Mouse (Mus musculus) heart, embryonic 11.5 days (tissue): Measurements from ENCODE around the gene Ccdc137. TPM values are rescaled to one million over a fixed set of nuclear protein-coding genes. Genes with fewer than 3 reads are reported as not detected.

ENCODE experiments used
- ATAC-seq: fragments of 200-750 bp; cut with Nextera tagmentation; replicated peaks from 2 replicates; pipeline ENCODE4 v1.8.0; 2017; ENCODE audit warnings: moderate library complexity; ENCODE audit not compliant: insufficient number of reproducible peaks, low FRiP score, low TSS enrichment
- H3K27ac ChIP-seq: fragments of 300-500 bp; sonication (generic); 2 replicates; pipeline ENCODE4 v1.5.1; 2014; ENCODE audit warnings: mild to moderate bottlenecking, low read depth, low read length
- H3K27me3 ChIP-seq: fragments of 300-500 bp; sonication (generic); 2 replicates; pipeline ENCODE4 v1.6.1; 2014; ENCODE audit warnings: mild to moderate bottlenecking, low read length, mixed read lengths; ENCODE audit not compliant: control insufficient read depth, insufficient read depth
- H3K36me3 ChIP-seq: fragments of 300-500 bp; sonication (generic); 2 replicates; pipeline ENCODE4 v1.6.1; 2014; ENCODE audit warnings: mild to moderate bottlenecking, low read length, moderate library complexity, mixed read lengths; ENCODE audit not compliant: control insufficient read depth, insufficient read depth
- H3K4me1 ChIP-seq: fragments of 300-500 bp; sonication (generic); 2 replicates; pipeline ENCODE4 v1.6.1; 2014; ENCODE audit warnings: low read length; ENCODE audit not compliant: control insufficient read depth, insufficient read depth
- H3K4me2 ChIP-seq: fragments of 300-500 bp; sonication (generic); 2 replicates; pipeline ENCODE4 v1.6.1; 2014; ENCODE audit warnings: mild to moderate bottlenecking, moderate library complexity
- H3K4me3 ChIP-seq: fragments of 300-500 bp; sonication (generic); 2 replicates; pipeline ENCODE4 v1.5.1; 2014; ENCODE audit warnings: low read depth, low read length
- H3K9ac ChIP-seq: fragments of 300-500 bp; sonication (generic); 2 replicates; pipeline ENCODE4 v1.6.1; 2014; ENCODE audit warnings: mild to moderate bottlenecking, low read depth, low read length, moderate library complexity
- H3K9me3 ChIP-seq: fragments of 300-500 bp; sonication (generic); replicated peaks from 2 replicates; pipeline ENCODE4 v1.6.1; 2016; ENCODE audit warnings: low read length; ENCODE audit not compliant: control insufficient read depth
- WGBS: fragments of 180-500 bp; shearing (Covaris S2); extraction: QIAGEN DNeasy Blood & Tissue Kit; methylation state at CpG from one replicate; pipeline ENCODE4 v1.1.7; 2014; ENCODE audit not compliant: insufficient replicate concordance; 5-methylcytosine and 5-hydroxymethylcytosine counted together
- polyA plus RNA-seq: library from polyadenylated mRNA; unstranded; fragments of >200 nt; fragmentation: Nextera tagmentation; extraction: Ambion mirVana; gene quantifications from 2 replicates; pipeline ENCODE4 v1.2.1, GENCODE M21; 2014

Gene Ccdc137
- polyA plus RNA-seq, 1 experiment from 2014 or later: 27.5 TPM

GRCm38 (mm10) chr11:120437152-120437856 is 20.6 kb upstream of the Ccdc137 start, which contains the start of gene Nploc4:
Nploc4 (minus strand) TSS chr11:120437708.
- under 1% methylated on average over 69 of the region's 77 CpGs for WGBS
- H3K4me3 ChIP-seq: peak within 1 kb of the TSS; percentile 96
- peak within 1 kb of the TSS; percentile 81 for H3K4me2 ChIP-seq
- ATAC-seq: peak; percentile 78
- H3K9me3 ChIP-seq: no peaks in the 10 kb centered on the region
- peak within 1 kb of the TSS; percentile 95 for H3K9ac ChIP-seq
- peaks cover 12% of the 10 kb centered on the region for H3K4me1 ChIP-seq
- peak within 1 kb of the TSS; percentile 80 for H3K27ac ChIP-seq
- no peaks in the 10 kb centered on the region for H3K27me3 ChIP-seq
- H3K36me3 ChIP-seq: peaks cover 10% of the 10 kb centered on the region; the same call in 1 of the 2 replicates

DNA sequence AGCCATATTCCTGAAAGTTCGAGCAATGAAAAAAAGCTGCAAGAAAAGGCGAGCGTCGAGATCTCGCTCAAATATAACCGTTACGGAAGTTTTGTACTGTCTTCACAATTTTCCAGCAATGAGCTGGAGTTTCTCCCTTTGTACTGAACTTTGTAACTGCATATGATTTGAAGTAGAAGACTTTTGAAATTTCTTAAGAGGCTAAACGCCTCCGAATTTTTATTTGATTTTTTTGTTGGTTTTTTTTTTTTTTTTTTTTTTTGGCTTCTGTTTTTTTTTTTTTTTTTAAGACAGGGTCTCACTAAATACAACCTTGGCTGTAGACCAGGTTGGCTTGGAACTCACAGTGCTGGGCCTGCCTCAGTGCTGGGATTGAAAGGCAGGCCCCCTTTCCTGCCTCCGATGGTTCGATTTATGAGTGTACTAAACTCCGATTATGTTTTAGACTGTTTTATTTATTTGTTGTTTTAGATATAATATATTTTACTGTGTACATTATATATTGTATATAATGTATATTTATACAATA is 20.0 kb upstream of the Ccdc137 start:
- no peak for ATAC-seq
- Histone ChIP-seq H3K27me3 (no peaks in the 10 kb centered on the region), H3K9ac (peak overlapping the region; percentile 95), H3K27ac (peak overlapping the region; percentile 80), H3K9me3 (no peaks in the 10 kb centered on the region), H3K36me3 (peaks cover 4% of the 10 kb centered on the region; the same call in 1 of the 2 replicates), H3K4me1 (peaks cover 12% of the 10 kb centered on the region), H3K4me3 (peak overlapping the region; percentile 96), H3K4me2 (peak overlapping the region; percentile 81)
- WGBS: 30% methylated on average over 12 of the region's 12 CpGs

GRCm38 (mm10) chr11:120442344-120442743 is 15.6 kb upstream of the Ccdc137 start, which contains the start of gene Tspan10:
Tspan10 (plus strand) TSS chr11:120442644.
- peaks cover 4% of the 10 kb centered on the region; the same call in 1 of the 2 replicates for H3K4me1 ChIP-seq
- H3K4me3 ChIP-seq: no peak within 1 kb of the TSS
- no peaks in the 10 kb centered on the region for H3K9me3 ChIP-seq
- H3K36me3 ChIP-seq: no peaks in the 10 kb centered on the region
- no peak within 1 kb of the TSS for H3K9ac ChIP-seq
- ATAC-seq: no peak
- no peak within 1 kb of the TSS for H3K4me2 ChIP-seq
- no peak within 1 kb of the TSS for H3K27ac ChIP-seq
- WGBS: 87% methylated on average over 3 of the region's 3 CpGs
- H3K27me3 ChIP-seq: no peaks in the 10 kb centered on the region

GRCm38 (mm10) chr11:120442765-120443280 is 15.1 kb upstream of the Ccdc137 start:
- Histone ChIP-seq H3K4me1 (peaks cover 4% of the 10 kb centered on the region; the same call in 1 of the 2 replicates), H3K9me3 (no peaks in the 10 kb centered on the region), H3K27ac (no peak overlapping the region), H3K4me2 (no peak overlapping the region), H3K4me3 (no peak overlapping the region), H3K9ac (no peak overlapping the region), H3K27me3 (no peaks in the 10 kb centered on the region), H3K36me3 (no peaks in the 10 kb centered on the region)
- ATAC-seq: no peak
- WGBS: 79% methylated on average over 3 of the region's 3 CpGs

DNA sequence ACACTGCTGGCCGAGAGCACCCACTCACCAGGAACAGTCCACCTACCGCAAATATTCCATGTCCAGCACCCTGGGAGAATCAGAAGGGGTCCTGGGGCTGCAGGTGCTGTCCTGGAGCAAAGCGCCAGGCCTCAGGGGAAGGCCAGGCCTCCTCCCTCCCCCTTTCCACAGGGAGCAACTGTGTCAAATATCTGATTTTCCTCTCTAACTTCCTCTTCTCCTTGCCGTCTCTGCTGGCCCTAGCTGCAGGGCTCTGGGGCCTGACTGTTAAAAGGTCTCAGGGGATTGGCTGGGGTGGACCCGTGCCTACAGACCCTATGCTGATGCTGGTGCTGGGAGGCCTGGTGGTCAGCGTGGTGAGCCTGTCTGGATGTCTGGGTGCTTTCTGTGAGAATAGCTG is 13.8 kb upstream of the Ccdc137 start:
- WGBS: 54% methylated on average over 6 of the region's 6 CpGs
- ATAC-seq: no peak
- no peak overlapping the region for H3K4me2 ChIP-seq

GRCm38 (mm10) chr11:120445475-120445874 is 12.4 kb upstream of the Ccdc137 start:
- no peak overlapping the region for H3K4me2 ChIP-seq
- no peak overlapping the region for H3K9ac ChIP-seq
- H3K9me3 ChIP-seq: no peaks in the 10 kb centered on the region
- no peak for ATAC-seq
- 43% methylated on average over 3 of the region's 3 CpGs for WGBS
- no peaks in the 10 kb centered on the region for H3K36me3 ChIP-seq
- H3K4me1 ChIP-seq: peaks cover 4% of the 10 kb centered on the region; the same call in 1 of the 2 replicates
- no peak overlapping the region for H3K4me3 ChIP-seq
- H3K27ac ChIP-seq: no peak overlapping the region
- no peaks in the 10 kb centered on the region for H3K27me3 ChIP-seq

More for the DNA sequence above, 13.8 kb upstream of the Ccdc137 start:
- H3K4me3 ChIP-seq: no peak overlapping the region
- no peaks in the 10 kb centered on the region for H3K9me3 ChIP-seq
- H3K4me1 ChIP-seq: peaks cover 4% of the 10 kb centered on the region; the same call in 1 of the 2 replicates
- H3K36me3 ChIP-seq: no peaks in the 10 kb centered on the region
- H3K27me3 ChIP-seq: no peaks in the 10 kb centered on the region
- no peak overlapping the region for H3K9ac ChIP-seq
- H3K27ac ChIP-seq: no peak overlapping the region

GRCm38 (mm10) chr11:120447179-120447578 is 10.7 kb upstream of the Ccdc137 start:
- no peaks in the 10 kb centered on the region for H3K27me3 ChIP-seq
- no peak overlapping the region for H3K4me3 ChIP-seq
- no peak for ATAC-seq
- H3K9ac ChIP-seq: no peak overlapping the region
- no peaks in the 10 kb centered on the region for H3K9me3 ChIP-seq
- H3K27ac ChIP-seq: no peak overlapping the region
- WGBS: 81% methylated on average over 7 of the region's 7 CpGs
- no peak overlapping the region for H3K4me2 ChIP-seq
- H3K4me1 ChIP-seq: peaks cover 4% of the 10 kb centered on the region; the same call in 1 of the 2 replicates
- no peaks in the 10 kb centered on the region for H3K36me3 ChIP-seq

GRCm38 (mm10) chr11:120452246-120452645 is 5.7 kb upstream of the Ccdc137 start:
- Histone ChIP-seq H3K9me3 (no peaks in the 10 kb centered on the region), H3K4me1 (peaks cover 7% of the 10 kb centered on the region), H3K27ac (no peak overlapping the region), H3K9ac (0 out of 2 replicates have a peak overlapping the region, but pooled peaks have one; percentile 7), H3K36me3 (no peaks in the 10 kb centered on the region), H3K27me3 (no peaks in the 10 kb centered on the region), H3K4me3 (no peak overlapping the region), H3K4me2 (no peak overlapping the region)
- 65% methylated on average over 3 of the region's 3 CpGs for WGBS
- ATAC-seq: no peak
